Mouse (Mus musculus) stomach, postnatal 0 days (tissue): ENCODE measurements around the gene Bank1. TPM values are rescaled to one million over a fixed set of nuclear protein-coding genes. Genes with fewer than 3 reads are reported as not detected.

Experiments used
- ATAC-seq: fragments of 200-750 bp; cut with Nextera tagmentation; 2 replicates; pipeline ENCODE4 v1.8.0; 2017; ENCODE audit not compliant: low FRiP score, low TSS enrichment
- DNase-seq: peaks from one replicate; pipeline ENCODE4 v3.0.0-alpha.2; 2016; ENCODE audit warnings: low spot score
- H3K27ac ChIP-seq: fragments of 300-500 bp; sonication (generic); replicated peaks from 2 replicates; pipeline ENCODE4 v1.5.1; 2014; ENCODE audit warnings: mild to moderate bottlenecking, control low read depth
- H3K27me3 ChIP-seq: fragments of 300-500 bp; sonication (generic); 2 replicates; pipeline ENCODE4 v1.6.1; 2014; ENCODE audit warnings: low read length; ENCODE audit not compliant: control insufficient read depth, insufficient read depth
- H3K36me3 ChIP-seq: fragments of 300-500 bp; sonication (generic); 2 replicates; pipeline ENCODE4 v1.6.1; 2014; ENCODE audit warnings: low read length, mixed read lengths; ENCODE audit not compliant: control insufficient read depth, insufficient read depth
- H3K4me1 ChIP-seq: fragments of 300-500 bp; sonication (generic); replicated peaks from 2 replicates; pipeline ENCODE4 v1.6.1; 2014; ENCODE audit warnings: antibody characterized with exemption; ENCODE audit not compliant: control insufficient read depth, insufficient read depth
- H3K4me2 ChIP-seq: fragments of 300-500 bp; sonication (generic); replicated peaks from 2 replicates; pipeline ENCODE4 v1.6.1; 2014; ENCODE audit warnings: low read depth, mild to moderate bottlenecking, control low read depth, moderate library complexity
- H3K4me3 ChIP-seq: fragments of 300-500 bp; sonication (generic); 2 replicates; pipeline ENCODE4 v1.5.1; 2014; ENCODE audit warnings: low read depth, low read length, control low read depth
- H3K9ac ChIP-seq: fragments of 300-500 bp; sonication (generic); 2 replicates; pipeline ENCODE4 v1.6.1; 2014; ENCODE audit warnings: mild to moderate bottlenecking, low read length, control low read depth, mixed read lengths
- H3K9me3 ChIP-seq: fragments of 300-500 bp; sonication (generic); 2 replicates; pipeline ENCODE4 v1.6.1; 2016; ENCODE audit warnings: low read length; ENCODE audit not compliant: control insufficient read depth
- CTCF ChIP-seq: IDR thresholded peaks from 2 replicates; pipeline ENCODE4 v1.5.1; 2016; ENCODE audit warnings: antibody characterized with exemption, low read depth, mild to moderate bottlenecking, moderate library complexity
- EP300 ChIP-seq: optimal IDR thresholded peaks from 2 replicates; pipeline ENCODE3; 2016; ENCODE audit warnings: antibody characterized with exemption
- WGBS: fragments of 180-500 bp; shearing (Covaris S2); extraction: QIAGEN DNeasy Blood & Tissue Kit; methylation state at CpG from one replicate; pipeline ENCODE4 v1.1.7; 2014; 5-methylcytosine and 5-hydroxymethylcytosine counted together
- polyA plus RNA-seq: library from polyadenylated mRNA; unstranded; fragments of >200 nt; fragmentation: Nextera tagmentation; extraction: Ambion mirVana; gene quantifications from 2 replicates; pipeline ENCODE4 v1.2.1, GENCODE M21; 2015

Bank1 gene
- polyA plus RNA-seq, 1 experiment from 2014 or later: 0.93 TPM

- no peak for ATAC-seq
- 79% methylated on average over 3 of the region's 3 CpGs for WGBS
Measured at GRCm38 (mm10) chr3:136070394-136070793, 255.5 kb downstream of the Bank1 start.

GRCm38 (mm10) chr3:136061907-136062306 lies 264.0 kb downstream of the Bank1 start:
- no peaks in the 10 kb centered on the region for H3K4me1 ChIP-seq
- no peaks in the 10 kb centered on the region for H3K36me3 ChIP-seq
- no peak overlapping the region for H3K27ac ChIP-seq
- DNase-seq (no peak), ATAC-seq (no peak)
- no peak overlapping the region for H3K4me3 ChIP-seq
- no peaks in the 10 kb centered on the region for H3K27me3 ChIP-seq
- no peaks in the 10 kb centered on the region for H3K9me3 ChIP-seq
- TF ChIP-seq CTCF (no peak), EP300 (no peak)
- H3K4me2 ChIP-seq: no peak overlapping the region
- WGBS: 79% methylated on average over 2 of the region's 2 CpGs
- no peak overlapping the region for H3K9ac ChIP-seq

More at GRCm38 (mm10) chr3:136070394-136070793, 255.5 kb downstream of the Bank1 start:
- no peaks in the 10 kb centered on the region for H3K4me1 ChIP-seq
- H3K9me3 ChIP-seq: no peaks in the 10 kb centered on the region
- H3K27me3 ChIP-seq: no peaks in the 10 kb centered on the region
- TF ChIP-seq EP300 (no peak), CTCF (no peak)
- no peak overlapping the region for H3K4me3 ChIP-seq
- H3K9ac ChIP-seq: no peak overlapping the region
- H3K4me2 ChIP-seq: no peak overlapping the region
- H3K36me3 ChIP-seq: no peaks in the 10 kb centered on the region
- H3K27ac ChIP-seq: no peak overlapping the region
- DNase-seq: no peak

GRCm38 (mm10) chr3:136050635-136051034 lies 275.2 kb downstream of the Bank1 start:
- no peak overlapping the region for H3K4me3 ChIP-seq
- 76% methylated on average over 3 of the region's 3 CpGs for WGBS
- no peak for ATAC-seq

GRCm38 (mm10) chr3:136050215-136050614 lies 275.7 kb downstream of the Bank1 start:
- no peaks in the 10 kb centered on the region for H3K4me1 ChIP-seq
- H3K9ac ChIP-seq: no peak overlapping the region
- no peaks in the 10 kb centered on the region for H3K27me3 ChIP-seq
- WGBS: 91% methylated on average over 6 of the region's 6 CpGs
- TF ChIP-seq CTCF (no peak), EP300 (no peak)
- H3K9me3 ChIP-seq: no peaks in the 10 kb centered on the region
- H3K4me2 ChIP-seq: no peak overlapping the region
- no peak overlapping the region for H3K4me3 ChIP-seq
- H3K36me3 ChIP-seq: no peaks in the 10 kb centered on the region
- H3K27ac ChIP-seq: no peak overlapping the region
- DNase-seq (no peak), ATAC-seq (no peak)

More at GRCm38 (mm10) chr3:136050635-136051034, 275.2 kb downstream of the Bank1 start:
- no peak for DNase-seq
- no peak overlapping the region for H3K27ac ChIP-seq
- H3K4me1 ChIP-seq: no peaks in the 10 kb centered on the region
- TF ChIP-seq EP300 (no peak), CTCF (no peak)
- H3K9ac ChIP-seq: no peak overlapping the region
- no peaks in the 10 kb centered on the region for H3K9me3 ChIP-seq
- H3K36me3 ChIP-seq: no peaks in the 10 kb centered on the region
- no peak overlapping the region for H3K4me2 ChIP-seq
- no peaks in the 10 kb centered on the region for H3K27me3 ChIP-seq

DNA sequence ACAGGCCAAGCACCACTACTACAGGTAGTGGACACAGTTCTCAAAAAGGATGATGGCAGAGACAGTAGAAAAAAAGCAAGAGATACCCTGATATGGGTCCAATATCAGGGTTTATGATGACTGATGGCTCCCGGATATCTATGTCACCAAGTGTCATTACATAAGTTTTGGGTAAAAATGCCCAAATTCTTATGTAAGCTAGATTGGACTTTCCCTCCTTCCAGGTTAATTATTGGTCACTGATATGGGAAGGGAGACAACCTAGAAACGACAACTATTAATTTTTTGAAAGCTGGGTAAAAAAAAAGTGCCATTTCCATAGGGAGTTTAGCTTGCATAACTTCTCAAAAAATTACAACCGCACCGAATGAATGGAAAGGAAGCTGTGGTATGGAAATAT lies 277.8 kb downstream of the Bank1 start:
- Histone ChIP-seq H3K9ac (no peak overlapping the region), H3K4me2 (no peak overlapping the region), H3K36me3 (no peaks in the 10 kb centered on the region), H3K4me1 (no peaks in the 10 kb centered on the region), H3K4me3 (no peak overlapping the region), H3K27ac (no peak overlapping the region), H3K27me3 (no peaks in the 10 kb centered on the region), H3K9me3 (no peaks in the 10 kb centered on the region)
- WGBS: 61% methylated on average over 4 of the region's 4 CpGs
- no peak for TF ChIP-seq EP300
- ATAC-seq (no peak), DNase-seq (no peak)

DNA sequence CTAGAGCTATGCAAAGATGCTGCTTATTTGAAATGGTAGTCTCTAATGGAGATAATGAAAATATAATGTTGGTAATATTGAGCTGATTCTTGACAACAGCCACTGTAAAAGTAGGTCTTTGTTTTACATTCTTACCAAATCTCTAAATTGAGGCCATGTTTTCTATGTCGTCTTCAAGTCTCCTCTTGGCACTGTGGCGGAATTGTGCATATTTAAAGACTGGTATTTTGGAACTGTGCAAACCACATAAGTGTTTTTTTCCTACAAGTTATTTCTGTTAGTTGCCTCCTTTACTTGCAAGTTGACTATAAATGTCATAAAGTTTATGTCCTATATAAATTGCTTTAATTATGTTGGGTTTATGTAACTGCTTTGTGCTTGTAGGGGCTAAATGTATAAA lies 280.5 kb downstream of the Bank1 start:
- ATAC-seq: no peak
- WGBS: 63% methylated on average over 2 of the region's 2 CpGs
- TF ChIP-seq EP300 (no peak), CTCF (no peak)
- Histone ChIP-seq H3K4me3 (no peak overlapping the region), H3K4me2 (no peak overlapping the region), H3K27ac (no peak overlapping the region), H3K36me3 (no peaks in the 10 kb centered on the region), H3K4me1 (no peaks in the 10 kb centered on the region), H3K9me3 (no peaks in the 10 kb centered on the region), H3K9ac (no peak overlapping the region), H3K27me3 (no peaks in the 10 kb centered on the region)
- DNase-seq: no peak
